Mouse (Mus musculus) kidney, embryonic 14.5 days (tissue): ENCODE measurements around the gene Srsf3. TPM values are rescaled to one million over a fixed set of nuclear protein-coding genes. Genes with fewer than 3 reads are reported as not detected.

Experiments
- ATAC-seq: fragments of 200-750 bp; cut with Nextera tagmentation; 2 replicates; pipeline ENCODE4 v1.8.0; 2017; ENCODE audit warnings: moderate number of reproducible peaks, mild to moderate bottlenecking, moderate TSS enrichment, moderate library complexity; ENCODE audit not compliant: low FRiP score, low TSS enrichment
- H3K27ac ChIP-seq: fragments of 300-500 bp; sonication (generic); 2 replicates; pipeline ENCODE4 v1.5.1; 2014; ENCODE audit warnings: low read depth, mild to moderate bottlenecking, low read length, moderate library complexity, mixed read lengths
- H3K27me3 ChIP-seq: fragments of 300-500 bp; sonication (generic); 2 replicates; pipeline ENCODE4 v1.6.1; 2014; ENCODE audit warnings: mild to moderate bottlenecking, low read length; ENCODE audit not compliant: control insufficient read depth, insufficient read depth
- H3K36me3 ChIP-seq: fragments of 300-500 bp; sonication (generic); 2 replicates; pipeline ENCODE4 v1.6.1; 2014; ENCODE audit warnings: low read length, mixed read lengths; ENCODE audit not compliant: control insufficient read depth, insufficient read depth
- H3K4me1 ChIP-seq: fragments of 300-500 bp; sonication (generic); 2 replicates; pipeline ENCODE4 v1.6.1; 2014; ENCODE audit warnings: low read length, mixed read lengths; ENCODE audit not compliant: control insufficient read depth, insufficient read depth
- H3K4me2 ChIP-seq: fragments of 300-500 bp; sonication (generic); replicated peaks from 2 replicates; pipeline ENCODE4 v1.6.1; 2014; ENCODE audit warnings: low read depth, mild to moderate bottlenecking, low read length
- H3K4me3 ChIP-seq: fragments of 300-500 bp; sonication (generic); 2 replicates; pipeline ENCODE4 v1.5.1; 2014; ENCODE audit warnings: mild to moderate bottlenecking, low read length
- H3K9ac ChIP-seq: fragments of 300-500 bp; sonication (generic); 2 replicates; pipeline ENCODE4 v1.6.1; 2014; ENCODE audit warnings: low read depth, mild to moderate bottlenecking, low read length, moderate library complexity
- H3K9me3 ChIP-seq: fragments of 300-500 bp; sonication (generic); 2 replicates; pipeline ENCODE4 v1.6.1; 2016; ENCODE audit warnings: low read length; ENCODE audit not compliant: control insufficient read depth
- WGBS: fragments of 180-500 bp; shearing (Covaris S2); extraction: QIAGEN DNeasy Blood & Tissue Kit; methylation state at CpG from one replicate; pipeline ENCODE4 v1.1.7; 2014; 5-methylcytosine and 5-hydroxymethylcytosine counted together
- polyA plus RNA-seq: library from polyadenylated mRNA; unstranded; fragments of >200 nt; fragmentation: Nextera tagmentation; extraction: Ambion mirVana; gene quantifications from 2 replicates; pipeline ENCODE4 v1.2.1, GENCODE M21; 2014

Srsf3 gene
- polyA plus RNA-seq, 1 experiment from 2014 or later = 691 TPM

GRCm38 (mm10) chr17:29009181-29009580 lies 23.2 kb upstream of the Srsf3 start:
- H3K27me3 ChIP-seq = no peaks in the 10 kb centered on the region
- no peak for ATAC-seq
- no peak overlapping the region for H3K4me2 ChIP-seq
- H3K27ac ChIP-seq = no peak overlapping the region
- H3K36me3 ChIP-seq = no peaks in the 10 kb centered on the region
- H3K9ac ChIP-seq = no peak overlapping the region
- no peaks in the 10 kb centered on the region for H3K9me3 ChIP-seq
- WGBS = 80% methylated on average over 4 of the region's 4 CpGs
- H3K4me3 ChIP-seq = no peak overlapping the region
- H3K4me1 ChIP-seq = peaks cover 3% of the 10 kb centered on the region

- Histone ChIP-seq H3K4me2 (no peak overlapping the region), H3K9me3 (no peaks in the 10 kb centered on the region), H3K36me3 (no peaks in the 10 kb centered on the region), H3K9ac (no peak overlapping the region), H3K4me1 (no peaks in the 10 kb centered on the region), H3K27me3 (no peaks in the 10 kb centered on the region), H3K4me3 (no peak overlapping the region), H3K27ac (no peak overlapping the region)
- peak; percentile 65; the same call in 1 of the 2 replicates for ATAC-seq
These were observed 18.2 kb upstream of the Srsf3 start for GRCm38 (mm10) chr17:29014235-29014634.

- ATAC-seq = no peak
- no peaks in the 10 kb centered on the region for H3K36me3 ChIP-seq
- 26% methylated on average over 2 of the region's 2 CpGs for WGBS
- H3K27ac ChIP-seq = no peak overlapping the region
- no peaks in the 10 kb centered on the region for H3K9me3 ChIP-seq
- no peak overlapping the region for H3K4me2 ChIP-seq
- H3K27me3 ChIP-seq = no peaks in the 10 kb centered on the region
- no peak overlapping the region for H3K9ac ChIP-seq
- H3K4me3 ChIP-seq = no peak overlapping the region
- no peaks in the 10 kb centered on the region for H3K4me1 ChIP-seq
These were observed 16.8 kb upstream of the Srsf3 start for GRCm38 (mm10) chr17:29015638-29016037.

GRCm38 (mm10) chr17:29016705-29017104 lies 15.7 kb upstream of the Srsf3 start:
- Histone ChIP-seq H3K4me2 (no peak overlapping the region), H3K36me3 (no peaks in the 10 kb centered on the region), H3K4me3 (no peak overlapping the region), H3K27ac (no peak overlapping the region), H3K9me3 (no peaks in the 10 kb centered on the region), H3K4me1 (no peaks in the 10 kb centered on the region), H3K9ac (no peak overlapping the region), H3K27me3 (no peaks in the 10 kb centered on the region)
- no peak for ATAC-seq
- 85% methylated on average over 4 of the region's 4 CpGs for WGBS

- 45% methylated on average over 11 of the region's 11 CpGs for WGBS
- no peaks in the 10 kb centered on the region for H3K9me3 ChIP-seq
- no peak for ATAC-seq
- no peaks in the 10 kb centered on the region for H3K36me3 ChIP-seq
- no peak overlapping the region for H3K27ac ChIP-seq
- H3K4me3 ChIP-seq = no peak overlapping the region
- H3K27me3 ChIP-seq = no peaks in the 10 kb centered on the region
- no peak overlapping the region for H3K9ac ChIP-seq
- no peaks in the 10 kb centered on the region for H3K4me1 ChIP-seq
- H3K4me2 ChIP-seq = no peak overlapping the region
These were observed 14.0 kb upstream of the Srsf3 start for GRCm38 (mm10) chr17:29018292-29018984.

- H3K36me3 ChIP-seq = no peaks in the 10 kb centered on the region
- H3K4me3 ChIP-seq = no peak overlapping the region
- ATAC-seq = no peak
- H3K9me3 ChIP-seq = no peaks in the 10 kb centered on the region
- H3K27ac ChIP-seq = no peak overlapping the region
- H3K9ac ChIP-seq = no peak overlapping the region
- no peaks in the 10 kb centered on the region for H3K27me3 ChIP-seq
- no peak overlapping the region for H3K4me2 ChIP-seq
- WGBS = 70% methylated on average over 7 of the region's 7 CpGs
- no peaks in the 10 kb centered on the region; the same call in 1 of the 2 replicates for H3K4me1 ChIP-seq
These were observed 13.0 kb upstream of the Srsf3 start for GRCm38 (mm10) chr17:29019391-29019790.

- Histone ChIP-seq H3K36me3 (no peaks in the 10 kb centered on the region), H3K9me3 (no peaks in the 10 kb centered on the region), H3K4me1 (no peaks in the 10 kb centered on the region; the same call in 1 of the 2 replicates), H3K9ac (no peak overlapping the region), H3K27me3 (no peaks in the 10 kb centered on the region), H3K4me2 (no peak overlapping the region), H3K4me3 (no peak overlapping the region), H3K27ac (no peak overlapping the region)
- no peak for ATAC-seq
These were observed 12.0 kb upstream of the Srsf3 start for GRCm38 (mm10) chr17:29020444-29020843.

- no peak overlapping the region for H3K27ac ChIP-seq
- no peaks in the 10 kb centered on the region for H3K27me3 ChIP-seq
- H3K9ac ChIP-seq = no peak overlapping the region
- H3K9me3 ChIP-seq = no peaks in the 10 kb centered on the region
- 0 out of 2 replicates have a peak overlapping the region, but pooled peaks have one; percentile 17 for H3K4me2 ChIP-seq
- no peaks in the 10 kb centered on the region for H3K36me3 ChIP-seq
- no peak for ATAC-seq
- WGBS = 29% methylated on average over 15 of the region's 15 CpGs
- H3K4me3 ChIP-seq = no peak overlapping the region
- H3K4me1 ChIP-seq = peaks cover 4% of the 10 kb centered on the region; the same call in 1 of the 2 replicates
These were observed 10.1 kb upstream of the Srsf3 start for GRCm38 (mm10) chr17:29022230-29022819.

GRCm38 (mm10) chr17:29023346-29023745 lies 9.1 kb upstream of the Srsf3 start:
- no peak for ATAC-seq
- WGBS = 89% methylated on average over 6 of the region's 6 CpGs

More at GRCm38 (mm10) chr17:29023346-29023745, 9.1 kb upstream of the Srsf3 start:
- Histone ChIP-seq H3K9me3 (no peaks in the 10 kb centered on the region), H3K9ac (no peak overlapping the region), H3K4me1 (peaks cover 4% of the 10 kb centered on the region; the same call in 1 of the 2 replicates), H3K4me2 (no peak overlapping the region), H3K27ac (no peak overlapping the region), H3K4me3 (no peak overlapping the region), H3K36me3 (no peaks in the 10 kb centered on the region), H3K27me3 (no peaks in the 10 kb centered on the region)
